Mouse (Mus musculus): ENCODE measurements around the gene Gm20388.

DNA sequence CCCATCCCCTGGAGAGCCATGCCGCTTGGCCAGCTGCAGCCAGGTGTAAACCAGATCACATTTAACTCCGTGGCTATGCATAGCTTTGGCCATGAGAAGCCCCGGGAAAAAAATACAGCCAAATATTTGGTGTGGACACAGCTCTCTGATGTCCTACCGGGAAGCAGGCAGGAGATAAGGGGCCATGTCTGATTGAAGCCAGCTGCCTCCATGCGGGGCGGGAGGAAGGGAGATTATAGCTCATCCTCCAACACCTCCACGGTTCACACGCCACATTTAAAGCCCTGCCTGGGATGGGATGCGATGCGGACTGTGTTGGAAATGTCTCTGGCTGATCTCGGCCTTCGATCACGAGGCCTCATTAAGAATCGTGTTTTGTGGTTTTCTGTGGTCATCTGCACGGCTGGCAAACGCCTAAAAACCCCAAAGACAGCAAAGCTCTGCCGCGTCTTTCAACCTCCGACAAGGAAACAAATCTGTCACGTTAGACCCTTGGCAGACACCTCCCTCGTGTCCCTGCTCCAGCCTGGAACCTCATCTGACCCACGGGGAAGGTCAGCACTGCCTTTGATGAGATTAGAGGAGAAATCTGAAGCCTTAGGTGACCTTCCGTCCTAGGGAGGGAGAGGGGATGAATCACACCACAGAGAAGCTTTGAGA, 2165.7 kb downstream of the Gm20388 start:
- TF ChIP-seq TAL1 (IDR thresholded peaks at IDR 0.05; ENCODE audit: low read length) (no peak), GATA1 (IDR thresholded peaks at IDR 0.05; ENCODE audit: low read length) (no peak)

Measured in erythroblast, embryonic 14.5 days (primary cell).